Mouse (Mus musculus): ENCODE results near the gene Slc4a10. TPM values are rescaled to one million over a fixed set of nuclear protein-coding genes. Genes with fewer than 3 reads are reported as not detected.
A peak's percentile ranks its signal among the peaks of the same experiment; 100 is the strongest.
"Not testable (repeated sequence)": the region's sequence is repeated elsewhere in the genome, so short reads cannot be mapped to it uniquely, and the experiment has no call there.

The Slc4a10 gene
- total RNA-seq (2017), result not detected in 2 replicates

DNA sequence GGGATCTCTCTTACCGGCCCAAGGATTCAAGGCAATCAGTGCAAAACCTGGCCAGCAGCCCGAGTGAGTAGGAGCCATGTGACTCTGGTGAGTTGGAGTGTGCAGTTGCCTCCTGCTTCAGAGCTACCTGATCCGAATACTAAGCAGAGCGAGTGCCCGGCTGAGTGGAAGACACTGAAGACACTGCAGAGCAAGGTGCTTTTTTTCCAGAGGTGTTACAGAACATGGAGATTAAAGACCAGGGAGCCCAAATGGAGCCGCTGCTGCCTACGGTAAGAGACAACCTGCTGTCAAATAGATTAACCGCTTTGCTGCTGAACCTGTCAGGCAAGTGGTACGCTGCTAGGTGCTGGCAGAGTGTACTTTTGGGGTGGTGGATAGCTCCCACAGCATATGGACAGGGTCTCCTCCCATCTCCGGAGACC, at the start of gene Slc4a10:
Slc4a10 (plus strand) TSS at position 42 of the 425 bp plus-strand sequence.
- no peak for ATAC-seq (replicated peaks in 1 of 2; ENCODE audit: insufficient read depth in 1 of 2, low FRiP score in 2 of 2, low TSS enrichment in 1 of 2, low read depth in 1 of 2, poor library complexity in 2 of 2, severe bottlenecking in 2 of 2)

DNA sequence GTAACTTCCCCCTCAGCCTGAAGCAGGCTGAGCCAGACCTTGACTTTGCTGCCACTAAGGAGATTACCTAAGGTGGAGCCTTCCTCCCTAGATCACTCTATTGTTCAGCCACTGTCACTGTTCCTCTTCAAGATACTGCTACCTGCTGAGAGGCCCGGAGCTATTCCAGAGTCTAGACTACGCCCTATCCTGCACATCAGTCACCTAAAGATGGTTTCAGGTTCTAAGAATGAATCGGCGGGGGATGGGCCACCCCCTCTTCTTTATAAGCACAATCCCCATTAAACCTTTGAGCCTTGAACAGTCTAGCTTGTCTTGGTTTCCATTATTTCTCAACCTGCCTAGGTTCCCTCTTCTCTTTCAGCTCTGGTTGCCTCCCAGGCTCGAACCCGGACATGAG, 45.0 kb upstream of the Slc4a10 start:
- ATAC-seq (replicated peaks in 1 of 2; ENCODE audit: insufficient read depth in 1 of 2, low FRiP score in 2 of 2, low TSS enrichment in 1 of 2, low read depth in 1 of 2, poor library complexity in 2 of 2, severe bottlenecking in 2 of 2), result not testable (repeated sequence)

DNA sequence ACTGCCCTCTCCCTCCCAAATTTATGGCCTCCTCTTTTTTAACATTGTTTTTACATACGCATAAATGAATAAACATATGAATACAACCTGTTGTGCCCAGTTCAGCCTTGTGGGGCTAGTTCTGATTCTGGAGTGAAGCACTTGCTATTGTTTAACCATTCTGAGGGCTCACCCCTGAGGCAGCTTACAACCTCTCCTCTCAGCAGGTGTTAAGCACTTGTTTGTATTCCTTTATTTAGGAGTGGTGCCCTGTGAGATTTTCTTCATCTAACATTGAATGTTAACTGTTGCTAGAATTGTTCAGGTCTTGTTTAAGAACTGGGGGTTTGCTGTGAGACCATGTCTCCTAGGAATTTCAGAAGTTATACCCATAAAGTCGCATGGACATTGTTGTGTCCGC, 28.1 kb upstream of the Slc4a10 start:
- ATAC-seq (replicated peaks in 1 of 2; ENCODE audit: insufficient read depth in 1 of 2, low FRiP score in 2 of 2, low TSS enrichment in 1 of 2, low read depth in 1 of 2, poor library complexity in 2 of 2, severe bottlenecking in 2 of 2), result no peak

DNA sequence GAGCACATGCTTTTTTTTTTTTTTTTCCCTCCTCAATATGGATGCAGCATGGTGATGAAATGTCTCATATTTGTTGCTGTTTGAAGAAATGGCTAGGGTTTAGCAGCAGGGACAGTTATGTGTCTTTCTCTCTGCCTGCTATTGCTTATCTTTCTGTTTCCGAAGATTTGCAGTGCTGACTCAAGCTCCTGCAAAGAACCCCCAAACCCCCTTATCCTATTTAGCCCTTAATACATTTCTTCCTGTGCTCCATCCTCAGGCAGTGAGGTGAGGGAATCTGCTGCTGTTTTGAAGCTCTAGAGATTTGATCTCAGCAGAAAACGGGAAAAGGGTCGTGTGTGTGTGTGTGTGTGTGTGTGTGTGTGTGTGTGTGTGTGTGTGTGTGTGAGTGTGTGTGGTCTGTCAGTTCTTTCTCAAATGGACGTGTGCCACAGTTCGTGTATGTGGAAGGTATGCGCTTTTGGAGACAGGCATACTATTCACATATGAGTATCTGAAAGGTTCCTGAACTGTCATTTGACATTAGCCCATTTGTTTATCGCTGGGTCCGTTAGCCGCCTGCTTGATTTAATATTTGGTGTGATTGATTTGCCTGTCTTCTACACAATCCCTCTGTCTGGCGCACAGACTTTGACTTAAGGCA, 720 bp downstream of the Slc4a10 start:
- ATAC-seq (replicated peaks in 1 of 2; ENCODE audit: insufficient read depth in 1 of 2, low FRiP score in 2 of 2, low TSS enrichment in 1 of 2, low read depth in 1 of 2, poor library complexity in 2 of 2, severe bottlenecking in 2 of 2), result no peak

DNA sequence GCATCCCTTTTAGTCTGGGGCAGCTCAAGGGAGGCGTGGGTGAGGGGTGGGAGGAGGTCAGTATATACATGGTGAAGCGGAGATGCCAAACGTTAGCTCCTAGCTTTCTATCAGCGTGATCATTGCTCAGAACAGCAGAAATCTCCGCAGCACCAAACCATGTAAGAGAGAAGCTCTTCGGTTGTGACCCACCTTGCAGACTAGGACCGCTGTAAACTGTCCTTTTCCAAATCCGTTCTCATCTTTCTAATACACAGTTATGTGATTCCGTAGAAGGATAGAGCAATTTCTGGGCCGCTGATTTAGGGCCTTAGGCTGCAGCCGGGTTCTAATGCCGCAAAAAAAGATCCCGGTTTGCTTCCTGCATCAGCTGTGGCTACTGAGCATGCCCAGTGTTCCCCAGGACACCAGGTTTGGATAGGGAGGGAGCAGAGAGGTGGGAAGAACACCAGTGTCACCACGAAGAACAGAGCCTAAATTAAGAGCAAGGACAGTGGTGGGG, 1.3 kb downstream of the Slc4a10 start:
- peak; percentile 32 to 36; a peak in 2 of 4 replicates for ATAC-seq (replicated peaks in 1 of 2; ENCODE audit: insufficient read depth in 1 of 2, low FRiP score in 2 of 2, low TSS enrichment in 1 of 2, low read depth in 1 of 2, poor library complexity in 2 of 2, severe bottlenecking in 2 of 2)

DNA sequence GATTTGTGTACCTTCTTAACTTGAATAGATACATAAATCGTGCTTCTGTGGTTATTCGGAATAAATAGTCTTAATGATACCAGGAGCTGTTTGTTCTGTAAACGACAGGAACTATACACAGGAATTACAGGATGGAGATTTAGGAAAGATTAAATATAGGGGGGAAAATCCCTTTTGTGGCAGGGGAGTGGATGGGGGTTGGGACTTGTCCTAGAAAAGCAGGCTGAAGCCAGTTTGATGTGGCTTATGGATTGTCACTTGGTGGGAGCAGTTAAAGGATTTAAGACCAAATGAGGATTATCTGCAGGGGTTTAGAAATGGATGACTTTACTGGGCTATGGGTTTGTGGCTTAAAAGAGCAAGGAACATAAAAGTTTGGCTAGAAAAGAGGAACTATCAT, 1.9 kb downstream of the Slc4a10 start:
- no peak for ATAC-seq (replicated peaks in 1 of 2; ENCODE audit: insufficient read depth in 1 of 2, low FRiP score in 2 of 2, low TSS enrichment in 1 of 2, low read depth in 1 of 2, poor library complexity in 2 of 2, severe bottlenecking in 2 of 2)

DNA sequence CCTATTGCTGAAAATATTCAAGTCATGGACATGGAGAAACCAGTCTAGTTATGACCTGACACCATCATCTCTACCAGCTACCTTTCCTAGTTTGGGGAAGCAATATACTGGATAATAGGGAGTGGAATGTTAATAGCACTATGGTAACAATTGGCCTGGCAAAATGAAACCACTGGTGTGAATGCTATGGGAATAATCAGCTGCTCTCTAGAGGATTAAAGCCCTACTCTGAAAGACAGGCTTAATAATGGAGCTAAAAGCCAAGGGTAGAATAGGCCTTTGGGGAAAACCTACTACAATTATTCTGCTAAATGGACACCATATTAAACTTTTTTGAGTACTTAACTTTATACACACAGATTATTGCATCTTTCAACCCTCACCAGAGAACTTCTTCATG, 30.2 kb downstream of the Slc4a10 start:
- no peak for ATAC-seq (replicated peaks in 1 of 2; ENCODE audit: insufficient read depth in 1 of 2, low FRiP score in 2 of 2, low TSS enrichment in 1 of 2, low read depth in 1 of 2, poor library complexity in 2 of 2, severe bottlenecking in 2 of 2)

DNA sequence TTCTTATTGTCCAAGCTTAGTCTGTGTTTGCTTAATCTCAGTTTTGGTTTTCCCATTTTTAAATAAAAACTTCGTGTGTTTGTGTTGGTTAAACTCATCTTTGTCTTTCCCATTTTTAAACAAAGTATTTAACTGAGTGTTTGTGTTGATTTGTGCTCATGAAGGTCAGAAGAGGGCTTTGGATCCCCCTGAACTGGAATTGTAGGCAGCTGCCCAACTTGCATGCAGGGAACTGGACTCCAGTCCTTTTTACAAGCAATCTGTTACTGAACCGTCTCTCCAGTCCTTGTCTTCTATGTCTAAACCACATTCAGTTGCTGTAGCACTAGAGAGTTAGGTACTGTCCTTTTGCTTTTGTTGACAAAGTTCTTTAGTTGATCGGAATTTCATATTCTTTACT, 41.3 kb downstream of the Slc4a10 start:
- ATAC-seq (replicated peaks in 1 of 2; ENCODE audit: insufficient read depth in 1 of 2, low FRiP score in 2 of 2, low TSS enrichment in 1 of 2, low read depth in 1 of 2, poor library complexity in 2 of 2, severe bottlenecking in 2 of 2), result no peak

DNA sequence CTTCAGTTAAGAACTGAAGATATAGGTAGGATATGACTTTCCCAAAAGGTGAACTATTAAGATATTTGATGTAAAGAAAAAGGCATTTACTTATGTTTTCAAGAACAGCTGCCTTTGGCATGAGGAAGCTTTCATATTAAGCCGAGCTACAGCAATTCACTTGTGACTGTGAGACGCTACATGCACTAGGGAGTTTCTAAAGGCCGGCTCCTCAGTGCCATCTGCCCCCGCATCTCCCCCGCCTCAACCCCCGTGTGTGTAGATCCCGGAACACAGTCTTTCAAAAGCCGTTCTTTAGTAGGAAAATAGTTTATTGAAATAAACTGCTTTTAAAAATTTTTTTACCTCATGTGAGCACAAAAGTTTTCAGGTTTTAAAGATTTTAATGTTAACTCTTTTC, 42.5 kb downstream of the Slc4a10 start:
- ATAC-seq (replicated peaks in 1 of 2; ENCODE audit: insufficient read depth in 1 of 2, low FRiP score in 2 of 2, low TSS enrichment in 1 of 2, low read depth in 1 of 2, poor library complexity in 2 of 2, severe bottlenecking in 2 of 2), result no peak

DNA sequence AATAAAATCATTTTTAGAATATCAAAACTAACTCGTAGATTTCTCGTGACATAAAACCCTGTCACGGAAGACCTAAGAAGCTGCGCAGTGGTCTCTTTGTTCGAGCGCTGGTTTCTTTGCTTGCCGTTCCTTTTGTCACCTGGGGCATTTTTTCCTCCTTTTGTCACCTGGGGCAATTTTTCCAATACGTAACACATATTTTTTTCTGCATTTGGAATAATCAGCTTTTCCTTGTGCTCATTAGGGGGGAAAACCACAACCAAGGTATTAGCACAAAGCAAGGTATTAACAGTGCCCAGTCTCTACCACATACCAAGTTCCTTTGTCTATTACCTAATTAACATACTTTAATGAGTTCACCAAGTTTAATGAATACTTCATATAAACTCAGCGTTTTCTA, 42.9 kb downstream of the Slc4a10 start:
- ATAC-seq (replicated peaks in 1 of 2; ENCODE audit: insufficient read depth in 1 of 2, low FRiP score in 2 of 2, low TSS enrichment in 1 of 2, low read depth in 1 of 2, poor library complexity in 2 of 2, severe bottlenecking in 2 of 2), result no peak

DNA sequence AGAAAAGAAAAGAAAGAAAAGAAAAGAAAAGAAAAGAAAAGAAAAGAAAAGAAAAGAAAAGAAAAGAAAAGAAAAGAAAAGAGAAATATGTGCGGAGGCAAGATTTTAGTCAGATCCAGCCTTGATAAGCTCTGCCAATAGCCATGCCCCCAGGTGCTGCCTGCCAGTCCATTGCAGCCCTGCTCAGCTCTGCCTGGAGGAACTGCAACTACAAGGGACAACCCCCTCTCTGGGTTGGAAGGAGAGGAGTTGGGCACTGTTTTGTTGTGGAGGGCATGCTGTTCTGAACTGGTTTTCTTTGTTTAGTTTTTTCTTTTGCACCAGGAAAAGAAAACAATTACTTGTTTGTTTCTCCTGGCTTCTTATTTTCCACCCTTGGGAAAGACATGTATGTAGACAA, 54.3 kb downstream of the Slc4a10 start:
- no peak for ATAC-seq (replicated peaks in 1 of 2; ENCODE audit: insufficient read depth in 1 of 2, low FRiP score in 2 of 2, low TSS enrichment in 1 of 2, low read depth in 1 of 2, poor library complexity in 2 of 2, severe bottlenecking in 2 of 2)

DNA sequence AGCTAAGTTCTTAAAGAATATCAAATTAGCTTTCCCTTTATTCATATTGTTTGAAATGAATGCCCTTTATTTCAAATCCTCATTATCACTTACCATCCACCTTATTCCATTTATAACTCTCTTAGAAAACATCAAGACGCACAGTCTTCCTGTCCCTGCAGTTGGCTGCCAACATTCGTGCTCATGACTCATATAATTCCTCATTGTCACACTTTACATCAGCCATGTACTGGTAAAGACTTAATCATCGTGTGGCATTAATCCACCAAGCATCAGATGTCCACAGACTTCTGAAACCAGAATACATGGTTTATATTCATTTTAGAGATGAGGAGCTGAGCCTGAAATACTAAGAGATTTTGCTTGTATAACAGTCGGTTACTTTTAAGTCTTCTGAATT, 69.1 kb downstream of the Slc4a10 start:
- no peak for ATAC-seq (replicated peaks in 1 of 2; ENCODE audit: insufficient read depth in 1 of 2, low FRiP score in 2 of 2, low TSS enrichment in 1 of 2, low read depth in 1 of 2, poor library complexity in 2 of 2, severe bottlenecking in 2 of 2)

DNA sequence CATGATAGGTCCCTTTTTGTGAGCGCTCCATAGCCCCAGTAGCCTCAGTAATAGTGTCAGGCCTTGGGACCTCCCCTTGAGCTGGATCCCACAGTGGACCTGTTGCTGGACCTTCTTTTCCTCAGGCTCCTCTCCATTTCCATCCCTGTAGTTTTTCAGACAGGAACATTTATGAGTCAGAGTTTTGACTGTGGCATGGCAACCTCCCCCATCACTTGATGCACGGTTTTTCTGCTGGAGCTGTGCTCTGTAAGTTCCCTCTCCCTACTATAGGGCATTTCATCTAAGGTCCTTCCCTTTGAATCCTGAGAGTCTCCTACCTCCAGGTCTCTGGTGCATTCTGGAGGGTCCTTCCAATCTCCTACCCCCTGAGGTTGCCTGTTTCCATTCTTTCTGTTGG, 83.7 kb downstream of the Slc4a10 start:
- ATAC-seq (replicated peaks in 1 of 2; ENCODE audit: insufficient read depth in 1 of 2, low FRiP score in 2 of 2, low TSS enrichment in 1 of 2, low read depth in 1 of 2, poor library complexity in 2 of 2, severe bottlenecking in 2 of 2), result no peak

DNA sequence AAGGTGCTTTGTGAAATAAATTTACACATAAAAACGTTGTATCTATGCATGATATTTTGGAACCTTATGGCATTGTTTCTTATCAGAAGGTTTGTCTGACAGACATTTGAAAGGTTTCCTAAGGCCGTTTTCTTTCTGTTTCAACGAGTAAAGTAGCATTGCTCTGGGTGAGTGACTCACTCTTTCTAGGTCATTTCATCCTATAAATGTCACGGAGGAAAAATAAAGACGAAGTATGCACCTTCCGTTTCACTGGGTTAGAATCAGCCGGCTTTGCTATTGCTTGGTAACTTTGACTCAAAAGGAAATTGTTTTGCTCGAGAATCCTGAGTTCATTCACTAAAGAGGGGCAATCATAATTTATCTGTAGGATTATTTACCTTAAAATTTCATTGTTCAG, 88.6 kb downstream of the Slc4a10 start:
- no peak for ATAC-seq (replicated peaks in 1 of 2; ENCODE audit: insufficient read depth in 1 of 2, low FRiP score in 2 of 2, low TSS enrichment in 1 of 2, low read depth in 1 of 2, poor library complexity in 2 of 2, severe bottlenecking in 2 of 2)

DNA sequence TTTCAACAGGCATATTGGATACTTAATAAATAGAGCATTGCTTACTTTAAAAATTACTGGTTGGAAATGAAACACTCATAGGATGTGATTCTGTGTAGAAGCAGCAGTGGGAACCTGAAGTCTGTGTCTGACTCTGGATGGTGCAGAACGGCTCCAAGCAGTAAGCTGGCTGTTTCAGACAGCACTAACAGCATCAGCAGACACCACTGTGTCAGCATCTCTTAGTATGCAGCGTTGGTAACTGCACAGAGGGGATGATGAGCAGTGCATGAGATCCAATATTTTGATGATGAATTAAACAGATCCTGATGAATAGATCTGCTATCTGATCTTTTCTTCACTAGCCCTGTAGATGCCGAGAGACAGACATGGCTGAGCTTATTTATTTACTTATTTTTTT, 101.4 kb downstream of the Slc4a10 start:
- no peak for ATAC-seq (replicated peaks in 1 of 2; ENCODE audit: insufficient read depth in 1 of 2, low FRiP score in 2 of 2, low TSS enrichment in 1 of 2, low read depth in 1 of 2, poor library complexity in 2 of 2, severe bottlenecking in 2 of 2)

DNA sequence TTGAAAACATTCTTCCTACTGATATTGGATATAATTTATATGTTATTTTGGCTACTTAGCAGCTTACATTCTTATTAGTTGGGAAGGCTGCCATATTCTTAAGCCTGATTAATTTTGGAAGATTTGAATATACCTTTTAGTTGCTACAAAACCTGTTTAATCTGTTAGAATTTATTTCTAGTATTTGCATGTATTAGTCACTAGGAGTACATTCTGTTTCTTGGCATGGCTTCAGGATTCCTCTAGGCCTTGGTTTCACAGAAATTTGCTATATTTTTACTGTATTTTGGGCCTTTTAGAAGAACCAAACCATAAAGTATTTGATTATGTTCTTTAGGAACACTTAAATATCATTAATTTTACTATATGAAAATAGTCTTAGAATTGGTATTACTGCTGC, 103.2 kb downstream of the Slc4a10 start:
- no peak for ATAC-seq (replicated peaks in 1 of 2; ENCODE audit: insufficient read depth in 1 of 2, low FRiP score in 2 of 2, low TSS enrichment in 1 of 2, low read depth in 1 of 2, poor library complexity in 2 of 2, severe bottlenecking in 2 of 2)

DNA sequence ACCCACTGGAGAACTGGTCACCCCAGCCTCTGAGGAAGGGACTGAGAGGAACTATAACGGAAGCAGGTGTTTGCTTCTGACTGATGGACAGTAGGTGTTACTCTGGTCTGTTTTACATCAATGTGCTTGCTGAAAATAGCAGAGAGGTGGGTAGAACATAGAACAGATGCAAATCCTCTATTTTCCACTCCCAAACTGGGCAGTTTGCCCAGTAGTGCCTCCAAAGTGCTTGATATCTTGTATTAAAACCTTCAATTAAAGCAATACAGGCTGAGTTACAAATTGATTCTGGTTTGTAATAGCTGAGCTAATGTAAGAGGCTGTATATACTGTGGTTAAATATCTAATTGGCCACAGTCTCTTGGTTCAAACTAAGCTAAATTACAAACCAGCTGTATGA, 104.6 kb downstream of the Slc4a10 start:
- no peak for ATAC-seq (replicated peaks in 1 of 2; ENCODE audit: insufficient read depth in 1 of 2, low FRiP score in 2 of 2, low TSS enrichment in 1 of 2, low read depth in 1 of 2, poor library complexity in 2 of 2, severe bottlenecking in 2 of 2)

DNA sequence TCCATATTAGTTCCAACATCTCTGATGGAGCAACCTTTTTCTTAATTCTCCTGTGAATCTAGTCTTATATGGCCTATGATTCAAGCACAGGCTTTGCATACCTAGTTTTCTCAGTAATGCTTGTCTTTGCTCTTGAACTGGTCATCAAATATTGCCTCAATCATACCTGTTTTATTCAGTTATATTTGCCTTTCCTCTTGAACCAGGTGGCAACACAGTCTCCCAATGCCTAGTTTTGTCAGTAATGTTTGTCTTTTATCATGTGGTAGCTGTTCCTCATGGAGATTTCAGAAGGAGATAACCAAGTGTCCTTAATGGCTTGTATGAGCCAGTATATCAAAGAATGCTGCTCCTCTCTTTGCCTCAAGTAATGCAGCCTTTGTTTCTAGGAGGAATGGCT, 163.8 kb downstream of the Slc4a10 start:
- no peak for ATAC-seq (replicated peaks in 1 of 2; ENCODE audit: insufficient read depth in 1 of 2, low FRiP score in 2 of 2, low TSS enrichment in 1 of 2, low read depth in 1 of 2, poor library complexity in 2 of 2, severe bottlenecking in 2 of 2)

DNA sequence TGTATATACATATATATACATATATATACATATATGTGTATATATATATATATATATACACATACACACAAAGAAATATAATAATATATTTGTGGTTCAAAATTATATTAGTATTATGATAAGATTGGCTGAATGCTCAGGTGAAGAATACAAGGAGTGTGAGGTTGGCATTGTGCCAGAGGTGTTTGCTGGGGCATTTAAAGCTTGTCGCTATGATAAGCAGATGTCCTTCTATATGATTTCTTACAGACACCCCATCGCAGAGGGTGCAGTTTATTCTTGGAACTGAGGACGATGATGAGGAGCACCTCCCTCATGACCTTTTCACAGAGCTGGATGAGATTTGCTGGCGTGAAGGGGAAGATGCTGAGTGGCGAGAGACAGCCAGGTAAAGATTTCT, 164.8 kb downstream of the Slc4a10 start:
- no peak for ATAC-seq (replicated peaks in 1 of 2; ENCODE audit: insufficient read depth in 1 of 2, low FRiP score in 2 of 2, low TSS enrichment in 1 of 2, low read depth in 1 of 2, poor library complexity in 2 of 2, severe bottlenecking in 2 of 2)
